14 mouse cellular contexts compared by ENCODE assay signal in the genomic region with DNA sequence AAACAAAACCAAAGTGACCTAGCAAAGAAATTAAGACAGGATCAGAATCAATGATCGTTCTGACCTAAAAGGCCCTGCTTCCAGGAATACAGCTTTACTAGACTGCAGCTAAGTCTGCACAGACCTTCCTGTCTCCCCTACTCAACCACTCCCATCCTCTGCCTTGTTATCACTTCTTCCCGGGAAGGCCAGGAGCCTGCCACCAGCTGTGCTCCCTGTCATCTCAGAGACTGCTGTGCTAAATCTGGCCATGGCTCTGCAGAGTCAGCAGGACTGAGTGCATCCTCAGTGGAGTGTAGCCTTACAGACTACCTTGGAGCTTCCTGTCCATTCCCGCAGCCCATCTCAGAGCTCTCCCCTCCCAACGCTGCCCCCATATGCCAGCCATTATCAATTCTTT. TPM values are rescaled to one million over a fixed set of nuclear protein-coding genes. Genes with fewer than 3 reads are reported as not detected.
DNase-seq lines count a peak whose midpoint lies in the region; ATAC-seq lines count a peak whose summit lies in the region.
"Had no signal": no experiment of that assay in that cellular context is flagged by ENCODE, and none has a peak within 500 bp of the region (broad histone marks: within the 10 kb centered on the region; RNA-seq: fewer than 3 reads in every experiment).

No protein-coding gene starts in this region.

- no peaks in the 10 kb centered on the region for H3K27me3 ChIP-seq in heart, embryonic 13.5 days (replicated peaks)
- no peaks in the 10 kb centered on the region for H3K27me3 ChIP-seq in liver, embryonic 13.5 days
- H3K27me3 ChIP-seq: embryonic facial prominence, embryonic 13.5 days; midbrain, embryonic 15.5 days; stomach, embryonic 15.5 days had no signal

- 11% methylated on average over 4 of the region's 4 CpGs for WGBS in heart, embryonic 13.5 days
- WGBS in liver, embryonic 13.5 days (ENCODE audit: insufficient replicate concordance): 31% methylated on average over 4 of the region's 4 CpGs

- H3K4me2 ChIP-seq in heart, embryonic 13.5 days: peak overlapping the region; percentile 25
- no peak overlapping the region for H3K4me2 ChIP-seq in liver, embryonic 13.5 days
- H3K4me2 ChIP-seq: embryonic facial prominence, embryonic 13.5 days; lung, embryonic 14.5 days; midbrain, embryonic 15.5 days; stomach, embryonic 15.5 days had no signal

- peaks cover 42% of the 10 kb centered on the region for H3K4me1 ChIP-seq in heart, embryonic 13.5 days
- H3K4me1 ChIP-seq in liver, embryonic 13.5 days (replicated peaks): peaks cover 41% of the 10 kb centered on the region
- H3K4me1 ChIP-seq: stomach, embryonic 15.5 days had no signal

- no peak overlapping the region for H3K4me3 ChIP-seq in heart, embryonic 13.5 days
- H3K4me3 ChIP-seq in liver, embryonic 13.5 days (replicated peaks): no peak overlapping the region
- H3K4me3 ChIP-seq: embryonic facial prominence, embryonic 13.5 days; midbrain, embryonic 15.5 days; stomach, embryonic 15.5 days had no signal

- H3K36me3 ChIP-seq in heart, embryonic 13.5 days: peaks cover under 1% of the 10 kb centered on the region
- peaks cover under 1% of the 10 kb centered on the region; the same call in 1 of the 2 replicates for H3K36me3 ChIP-seq in liver, embryonic 13.5 days
- H3K36me3 ChIP-seq: midbrain, embryonic 15.5 days; stomach, embryonic 15.5 days had no signal

- H3K9me3 ChIP-seq in heart, embryonic 13.5 days: no peaks in the 10 kb centered on the region
- H3K9me3 ChIP-seq in liver, embryonic 13.5 days (replicated peaks): 0 out of 2 replicates have a peak, but pooled peaks cover under 1% of the 10 kb centered on the region
- H3K9me3 ChIP-seq: embryonic facial prominence, embryonic 13.5 days; midbrain, embryonic 15.5 days; stomach, embryonic 15.5 days had no signal

- H3K9ac ChIP-seq in heart, embryonic 13.5 days: peak overlapping the region; percentile 52; the same call in 1 of the 2 replicates
- no peak overlapping the region for H3K9ac ChIP-seq in liver, embryonic 13.5 days
- H3K9ac ChIP-seq: embryonic facial prominence, embryonic 13.5 days; lung, embryonic 14.5 days; midbrain, embryonic 15.5 days; stomach, embryonic 15.5 days had no signal

- H3K27ac ChIP-seq in heart, embryonic 13.5 days (replicated peaks): peak overlapping the region; percentile 79
- H3K27ac ChIP-seq in liver, embryonic 13.5 days: peak overlapping the region; percentile 51; the same call in 1 of the 2 replicates
- H3K27ac ChIP-seq: embryonic facial prominence, embryonic 13.5 days; midbrain, embryonic 15.5 days; stomach, embryonic 15.5 days had no signal

- ATAC-seq in heart, embryonic 13.5 days (ENCODE audit: extremely low read depth, insufficient number of reproducible peaks, low FRiP score, low TSS enrichment): peak; percentile 51; the same call in 1 of the 2 replicates
- peak; percentile 53 for ATAC-seq in liver, embryonic 13.5 days (ENCODE audit: low read depth)
- ATAC-seq: forebrain, embryonic 16.5 days; midbrain, embryonic 15.5 days had no signal

- no peak for DNase-seq in heart, adult 9 months (ENCODE audit: low spot score in 2 of 2)
- DNase-seq in R1 (ENCODE audit: low read depth, low spot score): peak; percentile 21
- DNase-seq in c-Kit-positive CD71-positive TER-119-positive erythroid progenitor cells, embryonic 14.5 days (ENCODE audit: low spot score): peak; percentile 16
- peak; percentile 19 for DNase-seq in liver, embryonic 13.5 days
- DNase-seq in left cerebral cortex, adult 11 months (ENCODE audit: low spot score): no peak
- DNase-seq in urinary bladder, postnatal 10 days (ENCODE audit: low spot score): no peak
- DNase-seq: cerebellum, adult 18-20 months; lung, embryonic 14.5 days; right cerebral cortex, postnatal 25 days had no signal

RNA-seq across cellular contexts. Expression of a gene that starts 11.5 kb away (rescaled TPM):
- 3.6 and 4.3 TPM in 2 replicates for polyA plus RNA-seq in heart, embryonic 13.5 days (2015; fragmentation: Nextera tagmentation; extraction: Ambion mirVana)
- polyA plus RNA-seq in liver, embryonic 13.5 days (2015; fragmentation: Nextera tagmentation; extraction: Ambion mirVana): 1.8 and 2.5 TPM in 2 replicates

RNA-seq across cellular contexts. Expression of a gene that starts 25.5 kb away (rescaled TPM):
- 19.7 and 20.1 TPM in 2 replicates for polyA plus RNA-seq in heart, embryonic 13.5 days (2015; fragmentation: Nextera tagmentation; extraction: Ambion mirVana)
- 5.3 and 5.7 TPM in 2 replicates for polyA plus RNA-seq in liver, embryonic 13.5 days (2015; fragmentation: Nextera tagmentation; extraction: Ambion mirVana)

Comparison
In these comparisons a context has a peak if more than half of its experiments do, and no peak if none do; other contexts are left out.
1. DNase-seq: peak in R1 (single experiment), c-Kit-positive CD71-positive TER-119-positive erythroid progenitor cells, embryonic 14.5 days (single experiment) and liver, embryonic 13.5 days (single experiment); none in heart, adult 9 months (0 of 2), left cerebral cortex, adult 11 months (single experiment) and urinary bladder, postnatal 10 days (single experiment).